Mouse (Mus musculus) v-Abl transformed pro-B cells (cell line): ENCODE measurements at regions not wholly inside any gene's neighbourhood (a gene's known extent, or its start where the extent isn't known, plus 50 kb on each side); places are given as distances from the start of the nearest gene placed in this dataset.

ENCODE experiments used
- in situ Hi-C, 2 experiments: fragments of 400-800 bp; cut with MboI; formaldehyde crosslinking; loops; one replicate each; pipeline ENCODE4 v1.15.1; 2025; ENCODE audit not compliant: unreplicated experiment in 2 of 2

- in situ Hi-C loops: loop anchor here in 1 of 2 experiments (25.0 kb wide), 1 partner anchor 199 kb away; the partner anchor contains the start of gene Tle3
Observed at GRCm38 (mm10) chr9:61162884-61163283, 209.3 kb upstream of the Tle3 start.

DNA sequence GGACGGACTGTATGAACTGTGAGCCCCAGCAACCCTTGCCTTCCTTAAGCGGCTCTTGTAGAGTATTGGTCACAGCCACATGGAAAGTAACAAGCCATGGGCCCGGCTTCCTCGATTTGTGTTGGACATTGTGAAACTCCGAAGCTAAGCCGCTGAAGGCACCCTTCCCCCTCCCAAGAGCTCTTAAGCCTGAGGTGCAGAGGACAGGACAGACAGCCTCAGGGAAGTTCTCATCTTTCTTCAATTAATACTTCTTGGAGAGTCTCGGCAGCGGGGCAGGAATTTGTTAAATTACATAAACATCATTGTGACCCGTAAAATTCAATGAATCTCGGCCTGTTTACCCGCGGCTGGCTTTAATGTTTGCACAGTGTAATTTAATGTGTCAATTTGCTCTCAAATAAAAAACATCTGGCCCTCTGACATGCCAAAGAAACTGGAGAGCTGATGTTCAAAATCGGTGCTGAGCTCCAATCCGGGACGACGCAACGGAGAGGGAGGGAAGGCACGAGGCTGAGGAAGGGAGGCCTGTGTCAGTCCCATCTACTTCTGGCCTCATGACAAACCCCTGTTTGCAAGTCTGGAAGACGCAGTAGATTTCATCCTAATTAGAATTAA lies 208.4 kb upstream of the Tle3 start:
- in situ Hi-C loops: loop anchor here in 1 of 2 experiments (25.0 kb wide), 1 partner anchor 199 kb away; the partner anchor contains the start of gene Tle3

- in situ Hi-C loops: loop anchor here (5.0 to 25.0 kb wide), 3 partner anchors 107 to 208 kb away; partner anchors contain the start of gene Tle3 (in 2 of the 2)
Observed at GRCm38 (mm10) chr9:61164501-61165251, 207.5 kb upstream of the Tle3 start.

DNA sequence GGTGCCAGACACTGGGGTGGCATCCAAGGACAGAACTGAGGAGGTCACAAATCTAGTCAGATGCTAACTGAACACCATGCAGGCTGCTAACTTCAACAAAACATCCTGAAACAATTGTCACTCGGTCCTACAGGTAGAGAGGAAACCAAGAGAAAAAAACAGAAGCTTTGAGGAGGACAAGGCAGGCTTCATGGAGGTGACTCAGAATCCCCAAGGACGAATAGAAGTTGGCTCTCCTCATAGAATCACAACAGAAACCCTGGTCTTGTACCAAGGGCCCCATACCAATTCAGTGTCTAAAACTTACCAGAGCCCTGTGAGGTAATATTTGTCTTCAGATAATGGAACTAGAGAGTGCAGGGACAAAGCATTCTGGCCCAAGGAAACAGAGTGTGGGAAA lies 206.1 kb upstream of the Tle3 start:
- in situ Hi-C loops: loop anchor here (5.0 to 25.0 kb wide), 3 partner anchors 109 to 206 kb away; partner anchors contain the start of gene Tle3 (in 2 of the 2)

GRCm38 (mm10) chr9:61167097-61167842 lies 204.9 kb upstream of the Tle3 start:
- in situ Hi-C loops: loop anchor here (5.0 to 25.0 kb wide), 3 partner anchors 110 to 205 kb away; partner anchors contain the start of gene Tle3 (in 2 of the 2)

DNA sequence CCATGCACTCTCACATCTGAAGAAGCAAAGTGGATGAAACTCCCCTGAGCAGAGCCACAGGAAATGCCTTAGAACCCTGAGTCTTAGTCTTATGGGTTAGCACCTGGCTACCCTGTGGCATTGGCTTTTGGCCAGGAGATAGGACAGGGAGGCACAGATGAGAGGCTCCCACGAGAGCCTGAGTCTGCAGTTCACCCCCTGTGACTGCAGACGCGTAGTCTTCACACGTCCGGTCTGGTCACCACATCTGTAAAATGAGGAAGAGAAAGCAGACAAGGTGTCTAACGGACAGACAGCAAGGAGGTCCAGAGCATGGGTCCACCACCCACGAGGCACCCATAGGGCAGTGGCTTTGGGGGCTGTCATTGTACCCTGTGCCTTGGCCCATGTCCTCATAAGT lies 203.2 kb upstream of the Tle3 start:
- in situ Hi-C loops: loop anchor here (5.0 to 25.0 kb wide), 3 partner anchors 112 to 203 kb away; partner anchors contain the start of gene Tle3 (in 2 of the 2)

GRCm38 (mm10) chr9:61169506-61170090 lies 202.6 kb upstream of the Tle3 start:
- in situ Hi-C loops: loop anchor here (5.0 to 25.0 kb wide), 3 partner anchors 112 to 203 kb away; partner anchors contain the start of gene Tle3 (in 2 of the 2)

GRCm38 (mm10) chr9:61170921-61171320 lies 201.2 kb upstream of the Tle3 start:
- in situ Hi-C loops: loop anchor here in 1 of 2 experiments (25.0 kb wide), 1 partner anchor 191 kb away; the partner anchor contains the start of gene Tle3

GRCm38 (mm10) chr9:61172421-61172820 lies 199.7 kb upstream of the Tle3 start:
- in situ Hi-C loops: loop anchor here in 1 of 2 experiments (25.0 kb wide), 1 partner anchor 190 kb away; the partner anchor contains the start of gene Tle3

DNA sequence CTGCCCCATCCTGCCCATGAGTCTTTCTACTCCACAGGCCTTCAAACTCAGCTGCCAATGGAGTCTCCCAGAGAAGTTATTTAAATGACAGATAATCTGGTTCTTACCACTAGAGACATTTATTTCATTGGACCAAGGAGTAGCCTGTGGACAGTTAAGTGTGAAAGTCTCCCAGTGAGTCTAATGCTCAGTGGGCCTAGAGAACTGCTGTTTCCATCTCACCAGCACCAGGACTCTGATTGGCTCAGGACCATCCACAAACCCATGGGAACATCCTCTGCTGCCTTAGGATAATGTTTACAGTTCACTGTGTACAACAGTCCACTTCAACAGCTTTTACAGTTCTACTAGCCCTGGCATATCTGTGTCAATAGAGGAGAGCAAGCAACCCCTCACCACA lies 198.6 kb upstream of the Tle3 start:
- in situ Hi-C loops: loop anchor here in 1 of 2 experiments (25.0 kb wide), 1 partner anchor 189 kb away; the partner anchor contains the start of gene Tle3

DNA sequence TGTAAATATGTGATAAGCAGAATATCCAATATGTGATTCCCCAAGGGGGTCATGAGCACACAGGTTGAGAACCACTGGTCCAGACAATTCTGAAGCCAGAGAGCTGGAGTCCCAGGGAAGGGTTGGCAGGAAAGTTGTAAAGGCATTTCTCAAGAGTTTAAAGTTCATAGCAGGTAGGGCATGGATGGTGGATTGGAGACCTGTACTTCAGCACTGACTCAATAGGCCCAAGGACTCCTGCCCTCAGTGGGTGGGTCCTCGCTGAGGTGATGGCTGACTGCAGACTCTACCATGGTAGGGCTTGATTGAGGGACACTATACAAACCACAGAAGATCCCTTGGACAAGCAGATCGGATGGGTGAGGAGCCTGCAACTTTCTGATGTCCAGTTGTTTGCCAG lies 196.8 kb upstream of the Tle3 start:
- in situ Hi-C loops: no loop called here

- in situ Hi-C loops: no loop called here
Observed at GRCm38 (mm10) chr9:61176856-61177255, 195.3 kb upstream of the Tle3 start.

- in situ Hi-C loops: no loop called here
Observed at GRCm38 (mm10) chr9:61186541-61187420, 185.4 kb upstream of the Tle3 start.

DNA sequence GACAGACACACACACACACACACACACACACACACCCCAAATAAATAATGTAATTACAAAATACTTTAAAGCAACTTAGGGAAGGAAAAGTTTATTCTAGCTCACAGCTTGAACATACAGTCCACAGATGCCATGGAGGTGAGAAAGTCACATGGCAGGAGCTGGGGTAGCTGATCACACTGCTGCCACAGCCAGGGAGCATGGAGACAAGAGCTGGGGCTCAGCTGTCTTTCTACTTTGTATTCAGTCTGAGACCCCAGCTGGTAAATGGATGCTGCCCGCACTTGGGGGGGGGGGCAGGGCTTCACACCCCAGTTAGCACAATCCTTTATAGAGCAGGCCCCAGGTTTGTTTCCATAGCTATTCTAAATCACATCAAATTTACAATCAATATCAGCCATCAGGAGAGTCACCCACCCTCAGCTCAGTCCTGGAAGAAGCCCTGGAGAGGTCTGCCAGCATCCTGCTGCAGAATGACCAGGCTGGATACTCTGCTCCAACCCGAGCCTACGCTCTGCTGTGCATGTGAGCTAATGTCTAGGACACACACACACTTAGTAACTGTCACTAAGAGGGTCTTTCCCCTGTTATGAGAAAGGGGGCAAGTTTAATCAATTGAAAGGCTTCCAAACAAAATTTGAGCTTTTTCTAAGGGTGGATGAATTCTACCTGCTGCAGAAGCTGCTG lies 184.3 kb upstream of the Tle3 start:
- in situ Hi-C loops: no loop called here

DNA sequence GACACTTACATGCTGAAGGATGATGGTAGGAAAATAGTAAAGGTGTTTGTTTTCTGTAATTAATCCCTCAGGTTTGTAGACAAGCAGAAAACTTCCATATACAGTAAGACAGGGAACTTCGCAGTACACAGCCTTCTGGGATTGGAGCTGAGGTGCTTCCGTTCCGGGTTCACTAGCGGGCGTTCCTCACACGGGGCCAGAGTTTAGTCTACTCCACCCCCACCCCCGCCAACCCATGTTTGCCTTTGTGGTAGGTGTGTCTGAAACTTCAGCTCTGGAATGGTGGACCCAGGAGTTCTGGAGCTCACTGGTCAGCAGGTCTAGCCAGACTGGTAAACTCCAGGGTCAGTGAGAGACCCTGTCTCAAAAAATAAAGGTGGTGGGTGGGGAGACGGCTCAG lies 182.9 kb upstream of the Tle3 start:
- in situ Hi-C loops: no loop called here

DNA sequence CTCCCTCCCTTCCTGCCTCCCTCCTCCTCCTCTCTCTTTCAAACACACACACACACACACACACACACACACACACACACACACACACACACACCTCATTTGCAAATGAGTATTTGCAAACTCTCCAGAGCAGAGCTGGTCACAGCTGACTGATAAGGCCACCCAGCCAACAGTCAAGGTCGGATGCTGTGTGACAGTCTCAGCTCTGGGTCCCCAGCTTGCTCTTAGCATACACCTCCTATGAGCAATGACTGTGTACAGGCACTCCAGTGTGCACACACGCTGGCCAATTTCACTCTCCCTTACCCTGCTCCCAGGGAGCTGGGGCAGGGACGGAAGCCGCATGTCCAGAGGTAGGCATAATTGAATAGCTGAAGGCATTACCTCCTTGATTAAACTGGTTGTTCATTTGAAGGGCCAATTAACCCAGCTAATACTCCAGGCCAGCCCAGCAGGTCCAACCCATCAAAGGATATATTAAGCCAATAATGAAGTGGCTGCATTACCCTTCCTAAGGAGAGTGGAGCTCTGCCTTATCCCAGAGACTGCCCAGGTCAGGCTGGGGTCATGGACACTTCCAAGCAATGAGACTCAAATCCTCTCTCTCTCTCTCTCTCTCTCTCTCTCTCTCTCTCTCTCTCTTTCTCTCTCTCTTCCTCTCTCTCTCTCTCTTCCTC lies 173.0 kb upstream of the Tle3 start:
- in situ Hi-C loops: no loop called here

- in situ Hi-C loops: no loop called here
Observed at GRCm38 (mm10) chr9:61199891-61200290, 172.3 kb upstream of the Tle3 start.

DNA sequence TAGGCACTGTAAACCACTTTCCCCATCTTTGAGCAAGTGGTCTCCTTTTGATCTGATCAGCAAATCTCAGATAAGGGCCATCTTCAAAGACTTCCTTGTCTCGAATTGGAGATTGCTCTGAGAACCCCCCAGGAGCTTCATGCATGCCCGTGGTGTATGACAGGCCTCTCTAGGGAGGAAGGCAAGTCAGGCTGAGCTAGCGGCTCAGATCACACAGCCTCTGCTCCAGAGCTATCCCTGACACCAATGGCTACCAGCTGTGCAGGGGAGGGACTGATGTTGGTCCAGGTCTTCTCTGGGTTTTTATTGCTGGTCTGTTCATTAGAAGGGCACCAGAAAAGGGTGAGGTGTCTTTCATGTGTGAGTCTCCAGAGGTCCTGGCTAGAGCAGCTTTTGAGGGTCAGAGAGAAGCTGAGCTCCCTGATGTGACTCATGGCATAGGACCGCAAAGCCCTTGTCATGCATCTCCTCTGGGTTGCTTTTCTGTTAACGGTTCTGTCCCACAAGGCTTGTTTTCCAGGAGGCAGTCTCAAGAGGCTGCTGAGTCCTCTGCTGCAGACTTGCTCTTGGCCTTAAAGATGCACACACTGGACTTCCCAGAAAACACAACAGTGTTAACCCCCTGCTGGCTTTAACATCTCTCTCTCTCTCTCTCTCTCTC lies 171.7 kb upstream of the Tle3 start:
- in situ Hi-C loops: no loop called here
